Comparison of ENCODE assay signal across 9 mouse cellular contexts in the genomic region with DNA sequence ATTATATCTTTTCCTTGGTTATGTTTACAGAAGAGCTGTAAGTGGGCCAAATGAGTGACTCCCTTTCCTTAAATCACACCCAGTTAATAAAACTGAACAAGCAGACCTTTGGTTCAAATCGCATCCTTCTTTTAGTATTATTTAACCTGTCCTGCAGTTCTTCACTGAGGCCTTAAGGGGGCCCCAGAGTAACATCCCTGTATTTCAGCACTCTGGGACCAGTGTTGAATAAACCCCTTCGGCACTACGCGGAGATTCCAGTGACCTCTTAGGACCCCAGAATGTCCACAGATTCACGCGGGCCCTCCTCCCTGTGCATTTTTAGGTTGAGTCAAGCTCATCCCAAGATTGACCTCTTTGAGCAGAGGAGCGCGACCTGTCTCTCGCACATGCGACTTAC.
A peak's percentile ranks its signal among the peaks of the same experiment; 100 is the strongest.
DNase-seq lines count a peak whose midpoint lies in the region; ATAC-seq and TF ChIP-seq lines count a peak whose summit lies in the region.
"Had no signal": no experiment of that assay in that cellular context is flagged by ENCODE, and none has a peak within 500 bp of the region (broad histone marks: within the 10 kb centered on the region; RNA-seq: fewer than 3 reads in every experiment).

No protein-coding gene starts in this region.

- peak; percentile 81 for TF ChIP-seq CTCF in layer of hippocampus, adult 2 months (conservative IDR thresholded peaks at IDR 0.05)

- DNase-seq in adrenal gland, adult 2 months: peak; percentile 11
- no peak for DNase-seq in adrenal gland, postnatal 4 days (ENCODE audit: low spot score in 2 of 2)
- peak in 1 of 2 experiments; percentile 15 for DNase-seq in layer of hippocampus, adult 2 months (ENCODE audit: low spot score in 2 of 2)
- no peak for DNase-seq in layer of hippocampus, adult 11-12 months (ENCODE audit: low spot score)
- DNase-seq in adipocyte (ENCODE audit: low spot score): peak; percentile 32
- DNase-seq in lung, postnatal 14 days: peak; percentile 5
- no peak for DNase-seq in yolk sac, embryonic 10.5 days (ENCODE audit: low spot score)
- DNase-seq: gastrocnemius, postnatal 14 days had no signal

- no peak overlapping the region for H3K27ac ChIP-seq in layer of hippocampus, adult 2 months

- ATAC-seq in erythroid progenitor cell, adult 5-6 weeks (replicated peaks; ENCODE audit: low FRiP score, poor library complexity, severe bottlenecking): no peak

- no peak overlapping the region for H3K4me3 ChIP-seq in layer of hippocampus, adult 2 months

Comparison
In these comparisons a context has a peak if more than half of its experiments do, and no peak if none do; other contexts are left out.
1. DNase-seq: peak in adrenal gland, adult 2 months (single experiment), adipocyte (single experiment) and lung, postnatal 14 days (single experiment); none in adrenal gland, postnatal 4 days (0 of 2), layer of hippocampus, adult 11-12 months (single experiment) and yolk sac, embryonic 10.5 days (single experiment).